19 mouse cellular contexts compared by ENCODE assay signal in the genomic region with DNA sequence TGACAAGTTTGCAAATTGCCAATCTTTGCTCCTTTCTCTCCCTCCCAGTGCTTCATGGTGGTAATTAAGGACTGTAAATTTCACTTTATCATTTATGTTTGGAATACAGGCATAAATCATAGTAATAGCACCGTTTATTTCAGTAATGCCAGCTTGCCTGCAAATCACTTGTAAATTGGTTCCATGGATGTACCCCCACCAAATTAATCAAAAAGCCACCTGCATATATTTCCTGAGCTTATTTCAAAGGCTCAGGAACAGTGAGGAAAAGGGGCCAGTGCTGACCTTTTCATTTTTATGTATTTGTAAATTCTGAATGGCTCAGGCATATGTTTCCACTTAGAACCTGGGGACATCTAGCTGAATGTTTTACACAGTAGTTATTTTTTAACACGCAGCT.
"Had no signal": no experiment of that assay in that cellular context is flagged by ENCODE, and none has a peak within 500 bp of the region (broad histone marks: within the 10 kb centered on the region; RNA-seq: fewer than 3 reads in every experiment).

No protein-coding gene starts in this region.

- H3K4me2 ChIP-seq: liver, embryonic 13.5 days; lung, embryonic 14.5 days; midbrain, embryonic 13.5 days; neural tube, embryonic 13.5 days; stomach, embryonic 15.5 days had no signal

- H3K9me3 ChIP-seq: liver, embryonic 13.5 days; midbrain, embryonic 10.5 days; midbrain, embryonic 13.5 days; neural tube, embryonic 13.5 days; stomach, embryonic 15.5 days had no signal

- H3K4me3 ChIP-seq: layer of hippocampus, adult 2 months; liver, embryonic 13.5 days; midbrain, embryonic 10.5 days; midbrain, embryonic 13.5 days; neural tube, embryonic 13.5 days; stomach, embryonic 15.5 days had no signal

- H3K9ac ChIP-seq: liver, embryonic 13.5 days; lung, embryonic 14.5 days; midbrain, embryonic 13.5 days; neural tube, embryonic 13.5 days; stomach, embryonic 15.5 days had no signal

- DNase-seq: kidney, adult 2 months; kidney, postnatal 25 days; layer of hippocampus, adult 9-11 months; liver, embryonic 13.5 days; lung, embryonic 14.5 days; retina, postnatal 1 day; right cerebral cortex, postnatal 25 days; spleen, adult 18-20 months; thymus, postnatal 25 days had no signal

- H3K36me3 ChIP-seq: liver, embryonic 13.5 days; midbrain, embryonic 10.5 days; midbrain, embryonic 13.5 days; neural tube, embryonic 13.5 days; stomach, embryonic 15.5 days had no signal

- H3K27ac ChIP-seq: kidney, postnatal 0 days; layer of hippocampus, adult 2 months; liver, embryonic 13.5 days; macrophage; midbrain, embryonic 10.5 days; midbrain, embryonic 13.5 days; neural tube, embryonic 13.5 days; stomach, embryonic 15.5 days had no signal

- ATAC-seq: intestine, postnatal 0 days; lung, postnatal 0 days; midbrain, embryonic 13.5 days; midbrain, embryonic 16.5 days had no signal

- H3K4me1 ChIP-seq: liver, embryonic 13.5 days; midbrain, embryonic 10.5 days; midbrain, embryonic 13.5 days; stomach, embryonic 15.5 days had no signal

- H3K27me3 ChIP-seq: liver, embryonic 13.5 days; midbrain, embryonic 13.5 days; neural tube, embryonic 13.5 days; stomach, embryonic 15.5 days had no signal
